Mouse (Mus musculus) neutrophil, adult 5-6 weeks (primary cell): ENCODE results near the gene Mcub. TPM values are rescaled to one million over a fixed set of nuclear protein-coding genes. Genes with fewer than 3 reads are reported as not detected.

ENCODE experiments used
- ATAC-seq: fragments of 151-379, 151-347 bp; 2 replicates; pipeline ENCODE4 v1.8.0; 2017; ENCODE audit warnings: mild to moderate bottlenecking, moderate TSS enrichment; ENCODE audit not compliant: insufficient number of reproducible peaks, poor library complexity, low FRiP score, severe bottlenecking; ENCODE audit errors: extremely low read depth
- total RNA-seq: library from RNA; stranded (forward); fragments of 200-1000 nt; gene quantifications from 2 replicates; pipeline ENCODE4 v1.2.3, GENCODE M21; 2017

Gene Mcub
- total RNA-seq, 1 experiment from 2014 or later = 4.9 TPM

GRCm38 (mm10) chr3:129903866-129904265, 66.1 kb downstream of the Mcub start:
- ATAC-seq = no peak

DNA sequence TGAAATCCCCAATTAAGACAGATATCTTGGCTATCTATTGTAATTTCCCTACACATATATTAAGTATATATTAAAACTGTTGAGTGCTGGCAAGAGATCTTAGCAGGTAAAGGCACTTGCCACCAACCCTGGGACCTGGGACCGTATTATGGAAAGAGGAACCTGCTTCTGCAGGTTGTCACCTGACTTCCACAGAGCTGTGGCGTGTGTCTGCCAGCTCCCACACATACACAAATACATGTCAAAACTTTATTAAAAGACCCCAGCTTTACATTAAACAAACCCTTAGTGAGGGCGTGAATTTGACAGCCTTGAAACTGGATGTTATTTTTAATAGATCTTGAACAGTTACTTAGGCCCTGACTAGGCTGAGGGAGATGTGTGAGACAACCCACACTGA, 66.6 kb downstream of the Mcub start:
- no peak for ATAC-seq

GRCm38 (mm10) chr3:129901271-129901809, 68.7 kb downstream of the Mcub start, which contains the start of gene Casp6:
TSS of gene Casp6 (plus strand) at chr3:129901425.
- ATAC-seq = peak; percentile 90

- no peak for ATAC-seq
Observed at GRCm38 (mm10) chr3:129898886-129899285, 71.1 kb downstream of the Mcub start.

- no peak for ATAC-seq
Observed at GRCm38 (mm10) chr3:129896591-129896990, 73.4 kb downstream of the Mcub start.

DNA sequence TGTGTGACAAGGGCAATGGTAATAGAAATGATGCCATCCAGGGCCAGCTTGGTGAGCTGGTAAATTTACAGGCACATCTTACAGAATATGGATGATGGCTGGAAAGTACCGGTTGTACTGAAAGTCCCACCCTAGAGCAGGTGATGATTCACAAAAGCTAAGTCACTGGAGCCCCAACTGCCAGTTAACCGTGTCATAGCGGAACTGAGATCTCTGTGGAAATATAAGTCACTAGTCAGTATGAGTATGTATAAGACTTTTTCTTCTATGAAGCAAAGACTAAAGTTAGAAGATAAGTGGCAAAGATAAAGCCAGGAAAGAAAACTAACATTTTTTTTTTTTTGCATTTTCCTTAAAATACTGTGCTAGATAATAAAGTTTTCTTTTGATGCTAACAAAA, 76.9 kb downstream of the Mcub start:
- ATAC-seq = no peak

DNA sequence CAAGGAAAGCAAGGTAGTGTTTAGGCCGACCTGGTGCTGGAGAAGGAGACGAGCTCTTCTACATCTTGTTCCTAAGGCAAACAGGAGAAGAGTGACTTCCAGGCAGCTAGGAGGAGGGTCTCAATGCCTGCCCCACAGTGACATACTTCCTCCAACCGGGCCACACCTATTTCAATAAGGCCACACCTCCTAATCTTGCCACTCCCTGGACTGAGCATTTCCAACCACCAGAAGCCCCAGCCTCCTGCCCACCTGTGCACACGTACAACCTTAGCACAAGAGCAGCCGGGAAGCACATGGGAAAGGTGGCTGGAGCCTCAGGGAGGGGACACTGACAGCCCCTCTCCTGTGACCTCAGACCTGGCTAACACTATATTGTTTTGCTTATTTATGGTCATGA, 78.0 kb downstream of the Mcub start:
- no peak for ATAC-seq

DNA sequence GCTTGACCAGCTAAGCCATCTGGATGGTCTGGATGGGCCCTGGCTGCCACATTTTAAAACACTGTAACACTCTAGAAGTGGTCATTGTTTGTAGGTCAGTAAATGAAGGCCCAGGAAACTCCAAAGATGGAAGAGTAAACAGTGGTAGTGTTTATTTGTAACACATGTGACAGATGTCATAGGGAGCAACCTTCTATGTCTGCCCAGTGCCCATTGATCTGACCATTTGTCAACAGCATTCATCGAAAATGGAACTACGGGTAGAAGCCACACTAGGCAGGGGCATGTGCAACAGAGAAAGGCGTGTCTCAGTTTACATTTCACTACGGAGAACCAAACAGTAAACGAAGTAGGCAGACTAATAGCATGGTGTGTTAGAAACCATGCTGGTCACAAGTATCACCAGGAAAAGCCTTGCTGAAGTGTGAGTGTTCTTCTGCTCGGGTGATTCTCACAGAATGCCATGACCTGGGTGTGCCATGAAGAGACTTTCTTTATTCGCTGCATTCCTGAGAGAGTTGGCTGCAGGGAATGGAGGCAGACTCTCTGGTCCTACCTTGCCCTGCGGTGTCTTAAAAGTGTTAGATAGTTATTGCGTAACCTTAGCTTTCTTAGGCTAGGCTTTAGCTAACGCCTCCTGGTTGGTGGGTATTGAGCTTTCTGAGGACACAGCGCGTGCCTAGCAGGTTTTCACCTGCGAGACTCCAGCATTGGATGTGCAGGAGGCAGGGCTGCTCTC, 82.1 kb downstream of the Mcub start:
- no peak for ATAC-seq

DNA sequence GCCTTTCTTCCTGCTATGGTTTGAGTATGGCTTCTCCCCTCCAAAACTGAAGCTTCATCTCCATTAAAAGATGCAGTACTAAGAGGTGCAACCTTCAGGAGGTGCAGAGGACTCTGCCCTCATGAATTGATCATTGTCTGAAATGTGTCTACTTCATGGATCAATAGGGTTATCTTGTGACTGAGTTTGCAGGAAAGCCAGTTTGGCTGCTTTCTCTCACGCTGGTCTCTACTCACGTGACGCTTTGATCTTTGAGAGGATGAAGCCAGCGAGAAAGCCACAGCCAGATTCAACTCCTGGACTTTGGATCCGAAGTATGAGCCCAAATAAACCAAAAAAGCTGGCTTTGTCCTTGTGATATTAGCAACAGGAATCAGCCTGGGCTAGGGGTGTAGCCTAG, 83.6 kb downstream of the Mcub start:
- no peak for ATAC-seq

GRCm38 (mm10) chr3:129885577-129885976, 84.4 kb downstream of the Mcub start:
- no peak for ATAC-seq

GRCm38 (mm10) chr3:129880925-129881593, 88.9 kb downstream of the Mcub start:
- no peak for ATAC-seq

- ATAC-seq = no peak
Observed at GRCm38 (mm10) chr3:129879913-129880312, 90.1 kb downstream of the Mcub start.

DNA sequence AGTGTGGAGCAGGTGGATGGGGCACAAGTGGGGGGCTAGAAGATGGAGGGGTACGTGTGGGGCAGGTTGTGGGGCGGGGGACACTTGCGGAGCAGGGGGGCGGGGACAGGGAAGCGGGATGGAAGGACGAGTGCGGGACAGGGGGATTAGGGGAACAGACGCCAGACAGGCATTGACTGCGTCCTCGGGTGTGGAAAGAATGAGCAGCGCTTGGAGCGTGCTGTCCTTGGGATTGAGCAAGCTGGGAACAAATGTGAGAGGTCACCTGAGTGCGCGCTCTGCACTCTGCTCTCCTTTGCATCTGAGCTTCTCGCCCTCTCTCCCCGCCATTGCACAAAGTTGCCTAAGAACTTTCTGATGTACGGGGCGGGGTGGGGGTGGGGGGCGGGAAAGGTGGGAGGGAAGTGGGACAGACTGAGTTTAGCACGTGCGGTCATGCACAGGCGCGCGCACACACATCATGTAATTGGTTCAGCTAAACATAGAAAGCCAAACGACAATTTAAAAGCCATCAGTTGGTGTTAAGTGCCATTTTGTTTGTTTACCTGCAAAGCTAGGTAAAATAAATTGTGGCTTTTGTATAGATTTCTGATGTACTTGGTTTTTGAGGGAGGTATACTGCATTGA, 90.8 kb downstream of the Mcub start:
- ATAC-seq = 0 out of 2 replicates have a peak, but pooled peaks have one; percentile 27

- peak; percentile 53 for ATAC-seq
Observed at GRCm38 (mm10) chr3:129878405-129879021, 91.5 kb downstream of the Mcub start, which contains the start of gene Pla2g12a. TSS of gene Pla2g12a (plus strand) at chr3:129878606.

- no peak for ATAC-seq
Observed at GRCm38 (mm10) chr3:129877327-129877726, 92.7 kb downstream of the Mcub start.

Other genes with a start within 250 kb of the Mcub start
- 2.0 and 2.1 TPM in 2 replicates for gene Egf, start 214.9 kb downstream of the Mcub start, total RNA-seq
- gene Lrit3, start 166.2 kb downstream of the Mcub start, total RNA-seq = not detected in 2 replicates
- 0.37 and 1.5 TPM in 2 replicates for gene Rrh, start 147.6 kb downstream of the Mcub start, total RNA-seq
- 4.1 and 6.3 TPM in 2 replicates for gene Gar1, start 138.8 kb downstream of the Mcub start, total RNA-seq
- gene Cfi, start 134.3 kb downstream of the Mcub start, total RNA-seq = not detected in 2 replicates
- gene Pla2g12a, start 91.6 kb downstream of the Mcub start, total RNA-seq = 7.1 TPM in 2 replicates
- 11.8 and 15.9 TPM in 2 replicates for gene Casp6, start 68.8 kb downstream of the Mcub start, total RNA-seq
- 93.3 and 103 TPM in 2 replicates for gene Sec24b, start 91.3 kb upstream of the Mcub start, total RNA-seq
- not detected in 2 replicates for gene Col25a1, start 161.3 kb upstream of the Mcub start, total RNA-seq